Mouse (Mus musculus) R1 (cell line): Measurements from ENCODE around the gene Sobp.

Experiments used
- DNase-seq: peaks from one replicate; pipeline ENCODE4 v3.0.0-alpha.2; 2018; ENCODE audit warnings: low read depth, low spot score

Sobp gene

GRCm38 (mm10) chr10:43159333-43159732, 15.0 kb downstream of the Sobp start:
- DNase-seq = no peak

- DNase-seq = no peak
Measured at GRCm38 (mm10) chr10:43158917-43159316, 15.4 kb downstream of the Sobp start.

GRCm38 (mm10) chr10:43155046-43155560, 19.2 kb downstream of the Sobp start:
- DNase-seq = peak; percentile 92

GRCm38 (mm10) chr10:43152643-43153042, 21.7 kb downstream of the Sobp start:
- DNase-seq = no peak

GRCm38 (mm10) chr10:43148456-43148855, 25.9 kb downstream of the Sobp start:
- no peak for DNase-seq

- no peak for DNase-seq
Measured at GRCm38 (mm10) chr10:43143173-43143572, 31.2 kb downstream of the Sobp start.

- no peak for DNase-seq
Measured at GRCm38 (mm10) chr10:43134027-43134426, 40.3 kb downstream of the Sobp start.

GRCm38 (mm10) chr10:43128750-43129149, 45.6 kb downstream of the Sobp start:
- DNase-seq = no peak

- peak; percentile 18 for DNase-seq
Measured at GRCm38 (mm10) chr10:43124561-43124960, 49.8 kb downstream of the Sobp start.

- no peak for DNase-seq
Measured at GRCm38 (mm10) chr10:43124156-43124555, 50.2 kb downstream of the Sobp start.

- no peak for DNase-seq
Measured at GRCm38 (mm10) chr10:43123422-43123821, 50.9 kb downstream of the Sobp start.

GRCm38 (mm10) chr10:43120688-43121450, 53.5 kb downstream of the Sobp start:
- DNase-seq = peak; percentile 8

GRCm38 (mm10) chr10:43116083-43116927, 58.0 kb downstream of the Sobp start:
- no peak for DNase-seq

GRCm38 (mm10) chr10:43112296-43112695, 62.0 kb downstream of the Sobp start:
- no peak for DNase-seq

- no peak for DNase-seq
Measured at GRCm38 (mm10) chr10:43106616-43107015, 67.7 kb downstream of the Sobp start.

GRCm38 (mm10) chr10:43106196-43106595, 68.1 kb downstream of the Sobp start:
- DNase-seq = no peak

- DNase-seq = no peak
Measured at GRCm38 (mm10) chr10:43100513-43100912, 73.8 kb downstream of the Sobp start.

- no peak for DNase-seq
Measured at GRCm38 (mm10) chr10:43099229-43099628, 75.1 kb downstream of the Sobp start.

- no peak for DNase-seq
Measured at GRCm38 (mm10) chr10:43097755-43098154, 76.6 kb downstream of the Sobp start.

- DNase-seq = no peak
Measured at GRCm38 (mm10) chr10:43096614-43097013, 77.7 kb downstream of the Sobp start.

GRCm38 (mm10) chr10:43094537-43094936, 79.8 kb downstream of the Sobp start:
- no peak for DNase-seq

- DNase-seq = peak; percentile 29
Measured at GRCm38 (mm10) chr10:43093440-43093839, 80.9 kb downstream of the Sobp start.

- no peak for DNase-seq
Measured at GRCm38 (mm10) chr10:43090040-43090439, 84.3 kb downstream of the Sobp start.
